Mouse (Mus musculus) common myeloid progenitor, adult 5-6 weeks (primary cell): Measurements from ENCODE around the gene Cep131. TPM values are rescaled to one million over a fixed set of nuclear protein-coding genes. Genes with fewer than 3 reads are reported as not detected.

Experiments used
- ATAC-seq: replicated peaks from 2 replicates; pipeline ENCODE4 v1.8.0; 2016; ENCODE audit warnings: low read depth, mild to moderate bottlenecking, moderate TSS enrichment, inconsistent platforms; ENCODE audit not compliant: poor library complexity, severe bottlenecking
- total RNA-seq: library from RNA; stranded (forward); fragments of 200-1000, 187-1606 nt; gene quantifications from 2 replicates; pipeline ENCODE4 v1.2.3, GENCODE M21; 2017

The Cep131 gene
- total RNA-seq, 1 experiment from 2014 or later = 34.0 TPM

- ATAC-seq = peak; percentile 73
These were observed 56.3 kb downstream of the Cep131 start for GRCm38 (mm10) chr11:120030145-120030901.

- no peak for ATAC-seq
These were observed 57.0 kb downstream of the Cep131 start for GRCm38 (mm10) chr11:120029431-120030144.

GRCm38 (mm10) chr11:120028319-120029092 lies 58.1 kb downstream of the Cep131 start:
- no peak for ATAC-seq

- ATAC-seq = no peak
These were observed 59.7 kb downstream of the Cep131 start for GRCm38 (mm10) chr11:120026941-120027340.

- ATAC-seq = 0 out of 2 replicates have a peak, but pooled peaks have one; percentile 15
These were observed 63.8 kb downstream of the Cep131 start for GRCm38 (mm10) chr11:120022841-120023240.

- no peak for ATAC-seq
These were observed 64.4 kb downstream of the Cep131 start for GRCm38 (mm10) chr11:120022216-120022615.

- ATAC-seq = no peak
These were observed 65.3 kb downstream of the Cep131 start for GRCm38 (mm10) chr11:120021367-120021766.

- ATAC-seq = 0 out of 2 replicates have a peak, but pooled peaks have one; percentile 15
These were observed 66.8 kb downstream of the Cep131 start for GRCm38 (mm10) chr11:120019542-120020440.

GRCm38 (mm10) chr11:120017011-120017410 lies 69.6 kb downstream of the Cep131 start:
- no peak for ATAC-seq

GRCm38 (mm10) chr11:120014758-120015157 lies 71.9 kb downstream of the Cep131 start:
- ATAC-seq = no peak

Other genes starting within 250 kb of the Cep131 start
- 26.9 and 37.8 TPM in 2 replicates for gene Chmp6, start 173.4 kb downstream of the Cep131 start, total RNA-seq
- gene Baiap2, start 144.1 kb downstream of the Cep131 start, total RNA-seq = 6.0 and 6.3 TPM in 2 replicates
- gene Aatk, start 39.7 kb downstream of the Cep131 start, total RNA-seq = 1.2 and 2.6 TPM in 2 replicates
- 5.3 and 7.9 TPM in 2 replicates for gene Tepsin, start 11.9 kb upstream of the Cep131 start, total RNA-seq
- 15.7 and 21.7 TPM in 2 replicates for gene Ndufaf8, start 12.1 kb upstream of the Cep131 start, total RNA-seq
- gene Slc38a10, start 64.5 kb upstream of the Cep131 start, total RNA-seq = 49.5 and 55.3 TPM in 2 replicates
- gene Bahcc1, start 146.1 kb upstream of the Cep131 start, total RNA-seq = 6.1 and 13.2 TPM in 2 replicates